ENCODE assay signal across 8 mouse cellular contexts in the genomic region with DNA sequence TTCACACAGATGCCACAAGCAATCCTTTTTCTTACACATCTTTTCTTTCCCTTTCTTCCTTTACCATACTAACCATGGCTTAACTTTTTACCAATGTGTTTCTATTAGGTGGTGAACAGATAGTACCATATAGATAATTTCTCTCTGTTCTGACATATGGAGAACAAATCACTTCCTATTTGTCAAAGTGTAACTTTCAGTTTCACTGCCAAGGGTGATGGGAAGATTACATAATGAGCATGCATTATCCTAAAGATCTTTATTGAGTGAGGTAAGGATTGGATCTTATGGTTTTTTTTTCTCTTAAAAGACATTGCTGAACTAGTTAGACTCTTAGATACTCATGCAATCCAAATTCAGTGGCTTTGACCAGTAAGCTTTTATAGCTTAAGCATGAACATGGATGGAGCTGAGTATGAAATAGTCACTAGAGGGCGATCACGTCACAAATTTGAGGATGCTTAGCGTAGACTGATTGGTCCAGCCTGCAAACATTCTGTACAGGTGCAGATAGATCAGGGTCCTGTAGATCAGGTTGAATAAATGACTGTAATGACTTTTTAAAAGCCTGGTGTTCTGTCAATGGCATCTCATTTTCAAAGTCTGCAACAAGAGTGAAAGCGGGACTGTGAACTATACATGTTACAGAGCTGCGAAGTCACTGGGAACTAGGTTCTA.
DNase-seq lines count a peak whose midpoint lies in the region; ATAC-seq lines count a peak whose summit lies in the region.

No protein-coding gene starts in this region.

- no peak overlapping the region for H3K9ac ChIP-seq in forebrain, embryonic 13.5 days

- H3K9me3 ChIP-seq in forebrain, embryonic 13.5 days (replicated peaks): no peaks in the 10 kb centered on the region

- H3K27ac ChIP-seq in forebrain, embryonic 13.5 days: no peak overlapping the region

- H3K4me1 ChIP-seq in forebrain, embryonic 13.5 days: no peaks in the 10 kb centered on the region

- H3K27me3 ChIP-seq in forebrain, embryonic 13.5 days: no peaks in the 10 kb centered on the region

- H3K4me3 ChIP-seq in forebrain, embryonic 13.5 days: no peak overlapping the region

- ATAC-seq in forebrain, embryonic 13.5 days: peak; percentile 97

- no peak overlapping the region for H3K4me2 ChIP-seq in forebrain, embryonic 13.5 days

- 35% methylated on average over 5 of the region's 5 CpGs for WGBS in forebrain, embryonic 13.5 days

- peak; percentile 49 for DNase-seq in right cerebral cortex, adult 18-20 months
- no peak for DNase-seq in right cerebral cortex, postnatal 25 days
- peak; percentile 20 for DNase-seq in c-Kit-positive CD71-positive TER-119-positive erythroid progenitor cells, embryonic 14.5 days (ENCODE audit: low spot score)
- DNase-seq in induced T-regulatory cell, adult 2 months (ENCODE audit: low read depth): peak; percentile 76
- peak; percentile 66 to 80 for DNase-seq in left cerebral cortex, postnatal 25 days (ENCODE audit: low spot score in 2 of 2)
- DNase-seq in naive thymus-derived CD4-positive, alpha-beta T cell, adult 2 months (ENCODE audit: low read depth): peak; percentile 69
- DNase-seq in urinary bladder, postnatal 10 days (ENCODE audit: low spot score): no peak

- intact Hi-C loops in left cerebral cortex, postnatal 25 days (cut with DNase I): loop anchor here (2.0 to 5.0 kb wide), 3 partner anchors 155 to 407 kb away; a partner anchor contains a TSS

- H3K36me3 ChIP-seq in forebrain, embryonic 13.5 days (ENCODE audit: poor library complexity, severe bottlenecking): no peaks in the 10 kb centered on the region

Comparison
In these comparisons a context has a peak if more than half of its experiments do, and no peak if none do; other contexts are left out.
1. DNase-seq: peak in right cerebral cortex, adult 18-20 months (single experiment), c-Kit-positive CD71-positive TER-119-positive erythroid progenitor cells, embryonic 14.5 days (single experiment), induced T-regulatory cell, adult 2 months (single experiment), left cerebral cortex, postnatal 25 days (2 of 2) and naive thymus-derived CD4-positive, alpha-beta T cell, adult 2 months (single experiment); none in right cerebral cortex, postnatal 25 days (single experiment) and urinary bladder, postnatal 10 days (single experiment).